Mouse (Mus musculus): Measurements from ENCODE around the gene Hist3h2a.

DNA sequence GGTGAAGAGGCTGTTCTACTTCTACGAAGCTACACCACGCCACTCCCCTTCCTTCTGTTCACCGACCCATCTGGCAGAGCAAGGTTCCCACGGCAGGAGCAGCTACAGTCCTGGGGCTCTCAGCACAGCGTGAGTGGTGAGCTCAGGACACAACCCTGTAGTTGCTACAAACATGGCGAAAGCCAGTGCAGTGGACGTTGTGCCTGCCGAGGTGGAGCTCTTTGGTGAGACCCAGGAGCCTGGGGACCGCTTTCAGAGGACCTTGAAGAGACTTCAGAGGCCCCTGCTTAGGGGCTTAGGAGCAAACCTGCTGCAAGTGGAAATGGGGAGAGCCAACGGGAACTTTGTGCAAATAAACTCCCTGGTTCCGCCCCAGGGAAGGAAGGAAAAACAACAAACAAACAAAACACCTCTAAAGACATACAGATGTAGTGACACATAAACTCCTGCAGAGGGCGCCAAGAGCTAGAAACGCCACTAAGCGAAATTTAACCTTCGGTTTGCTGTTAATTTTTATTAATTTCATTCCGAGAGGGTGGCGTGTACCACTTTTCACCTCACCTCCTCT lies 39.9 kb upstream of the Hist3h2a start:
- TF ChIP-seq CHD2 (IDR thresholded peaks at IDR 0.05; ENCODE audit: low read depth, low read length) = no peak
- no peak for TF ChIP-seq ZNF384 (IDR thresholded peaks at IDR 0.05; ENCODE audit: low read depth, low read length)
- TF ChIP-seq MAFK (IDR thresholded peaks at IDR 0.05; ENCODE audit: insufficient read depth, low read depth, low read length) = no peak

Measured in ES-E14 (cell line).